Mouse (Mus musculus) lung, embryonic 15.5 days (tissue): ENCODE measurements at regions not wholly inside any gene's neighbourhood (a gene's known extent, or its start where the extent isn't known, plus 50 kb on each side); places are given as distances from the start of the nearest gene placed in this dataset.

Experiments
- ATAC-seq: fragments of 200-750 bp; cut with Nextera tagmentation; 2 replicates; pipeline ENCODE4 v1.8.0; 2017; ENCODE audit warnings: moderate number of reproducible peaks, borderline replicate concordance; ENCODE audit not compliant: low FRiP score, low TSS enrichment; ENCODE audit errors: extremely low read depth
- H3K27ac ChIP-seq: fragments of 300-500 bp; sonication (generic); 2 replicates; pipeline ENCODE4 v1.5.1; 2015; ENCODE audit warnings: moderate library complexity, mild to moderate bottlenecking, inconsistent platforms
- H3K27me3 ChIP-seq: fragments of 300-500 bp; sonication (generic); 2 replicates; pipeline ENCODE4 v1.6.1; 2015; ENCODE audit warnings: inconsistent platforms
- H3K36me3 ChIP-seq: fragments of 300-500 bp; sonication (generic); 2 replicates; pipeline ENCODE4 v1.6.1; 2015; ENCODE audit warnings: inconsistent platforms
- H3K4me1 ChIP-seq: fragments of 300-500 bp; sonication (generic); 2 replicates; pipeline ENCODE4 v1.6.1; 2015; ENCODE audit warnings: inconsistent platforms
- H3K4me2 ChIP-seq: fragments of 300-500 bp; sonication (generic); 2 replicates; pipeline ENCODE4 v1.6.1; 2015; ENCODE audit warnings: inconsistent platforms, mild to moderate bottlenecking, moderate library complexity
- H3K4me3 ChIP-seq: fragments of 300-500 bp; sonication (generic); 2 replicates; pipeline ENCODE4 v1.5.1; 2015; ENCODE audit warnings: mild to moderate bottlenecking, inconsistent platforms
- H3K9ac ChIP-seq: fragments of 300-500 bp; sonication (generic); 2 replicates; pipeline ENCODE4 v1.6.1; 2015; ENCODE audit warnings: inconsistent platforms
- H3K9me3 ChIP-seq: fragments of 300-500 bp; sonication (generic); 2 replicates; pipeline ENCODE4 v1.6.1; 2016; ENCODE audit warnings: inconsistent platforms
- WGBS: fragments of 180-500 bp; shearing (Covaris S2); methylation state at CpG from one replicate; pipeline ENCODE4 v1.1.7; 2015; 5-methylcytosine and 5-hydroxymethylcytosine counted together

GRCm38 (mm10) chr16:51915034-51915928 is 115.7 kb upstream of the Cblb start:
- no peaks in the 10 kb centered on the region for H3K27me3 ChIP-seq
- H3K27ac ChIP-seq, result no peak overlapping the region
- ATAC-seq, result no peak
- H3K4me2 ChIP-seq, result no peak overlapping the region
- no peaks in the 10 kb centered on the region for H3K9me3 ChIP-seq
- no peaks in the 10 kb centered on the region; the same call in 1 of the 2 replicates for H3K4me1 ChIP-seq
- no peak overlapping the region for H3K9ac ChIP-seq
- no peaks in the 10 kb centered on the region for H3K36me3 ChIP-seq
- no peak overlapping the region for H3K4me3 ChIP-seq
- 61% methylated on average over 17 of the region's 17 CpGs for WGBS

DNA sequence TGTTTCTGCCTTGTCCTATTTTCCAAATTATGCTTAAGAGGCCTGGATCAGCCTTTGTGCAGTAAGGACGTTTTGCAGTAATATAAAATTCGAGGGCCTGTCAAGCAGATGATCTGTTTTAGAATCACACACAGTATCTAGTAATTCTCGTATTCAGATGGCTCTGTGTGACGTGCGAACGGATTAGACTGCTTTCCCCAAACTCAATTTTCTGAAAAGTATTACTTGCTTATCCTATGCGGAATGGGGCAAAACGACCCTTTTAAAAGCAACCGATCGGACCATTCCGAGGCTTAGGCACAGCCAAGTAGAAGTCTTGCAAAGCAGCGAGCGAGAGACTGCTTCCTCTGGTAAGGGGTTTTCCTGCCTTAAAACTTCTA is 115.1 kb upstream of the Cblb start:
- Histone ChIP-seq H3K27me3 (no peaks in the 10 kb centered on the region), H3K9me3 (no peaks in the 10 kb centered on the region), H3K36me3 (no peaks in the 10 kb centered on the region), H3K4me3 (no peak overlapping the region), H3K9ac (no peak overlapping the region), H3K4me2 (no peak overlapping the region), H3K4me1 (no peaks in the 10 kb centered on the region; the same call in 1 of the 2 replicates), H3K27ac (no peak overlapping the region)
- WGBS, result 65% methylated on average over 13 of the region's 13 CpGs
- no peak for ATAC-seq

DNA sequence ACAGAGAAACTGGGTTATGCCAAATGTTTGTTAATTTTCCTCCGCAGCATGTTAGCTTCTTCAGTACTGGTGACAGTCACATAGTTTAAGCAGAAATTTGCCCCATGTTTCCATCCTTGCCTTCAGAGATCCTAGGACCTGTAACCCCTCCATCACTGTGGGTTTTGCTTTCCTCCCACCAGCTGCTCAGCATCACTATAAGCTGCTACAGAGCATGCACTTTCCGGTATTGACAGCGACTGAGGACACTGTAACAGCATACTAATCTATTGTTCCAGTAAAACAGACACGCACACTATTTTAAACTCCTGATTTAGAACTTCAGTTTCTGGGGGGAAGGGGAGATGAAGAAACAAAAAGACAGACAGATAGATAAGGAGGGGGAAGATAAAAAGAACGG is 114.7 kb upstream of the Cblb start:
- no peaks in the 10 kb centered on the region for H3K36me3 ChIP-seq
- H3K9me3 ChIP-seq, result no peaks in the 10 kb centered on the region
- no peaks in the 10 kb centered on the region; the same call in 1 of the 2 replicates for H3K4me1 ChIP-seq
- 40% methylated on average over 5 of the region's 5 CpGs for WGBS
- ATAC-seq, result no peak; the same call in 1 of the 2 replicates
- no peak overlapping the region for H3K9ac ChIP-seq
- no peak overlapping the region for H3K4me2 ChIP-seq
- no peaks in the 10 kb centered on the region for H3K27me3 ChIP-seq
- no peak overlapping the region for H3K4me3 ChIP-seq
- H3K27ac ChIP-seq, result no peak overlapping the region

- ATAC-seq, result no peak
- H3K27me3 ChIP-seq, result no peaks in the 10 kb centered on the region
- H3K4me2 ChIP-seq, result no peak overlapping the region
Observed at GRCm38 (mm10) chr16:51916820-51917219, 114.2 kb upstream of the Cblb start.

DNA sequence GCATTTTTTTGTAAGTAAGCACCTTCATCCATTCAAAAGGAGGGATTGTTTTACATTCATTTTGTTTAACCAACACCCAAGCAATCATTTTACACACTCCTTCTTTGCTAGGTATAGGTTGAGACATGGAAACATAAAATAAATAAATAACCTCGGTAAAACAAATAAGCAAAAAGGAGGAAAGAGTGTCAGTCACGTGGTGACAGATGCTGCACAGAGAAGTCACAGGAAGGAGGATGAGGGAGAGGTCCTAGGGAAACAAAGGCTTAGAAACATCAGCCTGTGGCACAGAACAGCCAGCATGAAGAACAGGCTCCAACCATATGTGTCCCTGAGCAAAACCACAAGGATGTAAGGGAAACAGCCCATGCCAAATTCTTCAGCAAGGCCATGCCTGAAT is 113.5 kb upstream of the Cblb start:
- Histone ChIP-seq H3K9ac (no peak overlapping the region), H3K9me3 (no peaks in the 10 kb centered on the region), H3K4me3 (no peak overlapping the region), H3K27ac (no peak overlapping the region), H3K4me2 (no peak overlapping the region), H3K27me3 (no peaks in the 10 kb centered on the region), H3K36me3 (no peaks in the 10 kb centered on the region), H3K4me1 (no peaks in the 10 kb centered on the region; the same call in 1 of the 2 replicates)
- no peak for ATAC-seq
- WGBS, result 13% methylated on average over 2 of the region's 2 CpGs

More at GRCm38 (mm10) chr16:51916820-51917219, 114.2 kb upstream of the Cblb start:
- no peak overlapping the region for H3K9ac ChIP-seq
- H3K4me3 ChIP-seq, result no peak overlapping the region
- H3K9me3 ChIP-seq, result no peaks in the 10 kb centered on the region
- H3K27ac ChIP-seq, result no peak overlapping the region
- WGBS, result 35% methylated on average over 3 of the region's 3 CpGs
- no peaks in the 10 kb centered on the region for H3K36me3 ChIP-seq
- no peaks in the 10 kb centered on the region; the same call in 1 of the 2 replicates for H3K4me1 ChIP-seq

DNA sequence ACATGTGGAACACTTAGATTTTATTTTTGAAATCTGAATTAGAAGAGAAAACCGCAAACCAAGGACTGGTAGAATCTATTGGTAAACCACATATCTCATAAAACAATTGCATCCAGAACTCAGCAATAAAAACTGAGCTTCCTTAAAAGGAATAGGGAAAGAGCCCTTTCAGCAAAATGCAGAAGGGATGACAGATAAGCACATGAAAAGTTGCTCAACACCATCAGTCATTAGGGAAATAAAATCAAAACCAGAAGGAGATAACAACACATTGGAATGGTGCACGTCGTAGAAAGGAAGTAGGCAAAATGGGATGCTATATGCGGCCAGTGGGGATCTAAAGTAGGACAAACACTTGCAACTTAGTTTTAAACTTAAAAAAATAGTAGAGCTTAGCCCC is 110.0 kb upstream of the Cblb start:
- no peak overlapping the region for H3K4me3 ChIP-seq
- no peak overlapping the region for H3K9ac ChIP-seq
- no peak overlapping the region for H3K4me2 ChIP-seq
- no peaks in the 10 kb centered on the region for H3K9me3 ChIP-seq
- 77% methylated on average over 4 of the region's 4 CpGs for WGBS
- no peaks in the 10 kb centered on the region for H3K36me3 ChIP-seq
- no peak for ATAC-seq
- no peaks in the 10 kb centered on the region for H3K4me1 ChIP-seq
- H3K27ac ChIP-seq, result no peak overlapping the region
- H3K27me3 ChIP-seq, result no peaks in the 10 kb centered on the region

DNA sequence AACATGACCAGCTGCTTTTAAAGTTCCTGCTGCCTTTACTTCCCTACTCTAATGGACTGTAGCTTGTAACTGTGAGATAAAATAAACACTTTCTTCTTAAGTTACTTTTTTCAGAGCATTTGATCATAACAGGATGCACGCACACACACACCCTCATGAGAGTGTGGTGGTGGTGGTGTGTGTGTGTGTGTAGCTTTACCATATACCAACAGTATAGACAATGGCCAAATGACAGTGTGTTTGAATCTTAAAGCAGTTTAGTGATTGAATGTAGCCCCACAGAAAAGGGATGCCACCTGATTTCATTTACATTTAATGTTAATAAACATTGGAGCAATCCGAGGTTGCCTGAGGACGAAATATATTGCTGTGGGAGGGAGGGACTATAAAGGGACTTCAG is 108.4 kb upstream of the Cblb start:
- no peaks in the 10 kb centered on the region for H3K9me3 ChIP-seq
- no peak overlapping the region for H3K4me2 ChIP-seq
- H3K27ac ChIP-seq, result no peak overlapping the region
- H3K9ac ChIP-seq, result no peak overlapping the region
- H3K4me3 ChIP-seq, result no peak overlapping the region
- H3K36me3 ChIP-seq, result no peaks in the 10 kb centered on the region
- 53% methylated on average over 3 of the region's 3 CpGs for WGBS
- no peaks in the 10 kb centered on the region for H3K4me1 ChIP-seq
- no peaks in the 10 kb centered on the region for H3K27me3 ChIP-seq
- ATAC-seq, result no peak

DNA sequence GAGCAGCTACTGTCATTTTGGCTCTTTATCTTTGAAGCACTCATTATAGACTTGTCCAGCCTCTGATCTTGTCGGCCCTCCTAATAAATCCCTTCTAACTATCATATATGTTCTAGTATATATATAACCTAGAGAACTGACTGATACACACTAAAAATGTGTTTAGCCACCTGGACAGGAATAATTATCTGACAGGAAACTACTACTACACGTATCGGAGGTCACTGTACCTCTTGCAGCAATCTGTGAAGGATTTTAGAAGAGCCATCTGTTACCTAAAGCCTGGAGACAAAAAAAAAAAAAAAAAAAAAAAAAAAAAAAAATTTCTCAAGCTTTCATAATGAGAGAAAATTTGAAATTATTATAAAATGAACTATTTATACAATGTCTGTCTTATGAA is 105.4 kb upstream of the Cblb start:
- Histone ChIP-seq H3K4me1 (no peaks in the 10 kb centered on the region), H3K27me3 (no peaks in the 10 kb centered on the region), H3K36me3 (no peaks in the 10 kb centered on the region), H3K27ac (no peak overlapping the region), H3K9me3 (no peaks in the 10 kb centered on the region), H3K9ac (no peak overlapping the region), H3K4me3 (no peak overlapping the region), H3K4me2 (no peak overlapping the region)
- 81% methylated on average over 3 of the region's 3 CpGs for WGBS
- ATAC-seq, result no peak

GRCm38 (mm10) chr16:51933122-51933521 is 97.9 kb upstream of the Cblb start:
- no peaks in the 10 kb centered on the region for H3K36me3 ChIP-seq
- H3K9ac ChIP-seq, result no peak overlapping the region
- no peaks in the 10 kb centered on the region for H3K27me3 ChIP-seq
- no peak overlapping the region for H3K4me3 ChIP-seq
- 77% methylated on average over 2 of the region's 2 CpGs for WGBS
- no peaks in the 10 kb centered on the region for H3K4me1 ChIP-seq
- no peak overlapping the region for H3K4me2 ChIP-seq
- ATAC-seq, result no peak
- H3K9me3 ChIP-seq, result no peaks in the 10 kb centered on the region
- no peak overlapping the region for H3K27ac ChIP-seq

DNA sequence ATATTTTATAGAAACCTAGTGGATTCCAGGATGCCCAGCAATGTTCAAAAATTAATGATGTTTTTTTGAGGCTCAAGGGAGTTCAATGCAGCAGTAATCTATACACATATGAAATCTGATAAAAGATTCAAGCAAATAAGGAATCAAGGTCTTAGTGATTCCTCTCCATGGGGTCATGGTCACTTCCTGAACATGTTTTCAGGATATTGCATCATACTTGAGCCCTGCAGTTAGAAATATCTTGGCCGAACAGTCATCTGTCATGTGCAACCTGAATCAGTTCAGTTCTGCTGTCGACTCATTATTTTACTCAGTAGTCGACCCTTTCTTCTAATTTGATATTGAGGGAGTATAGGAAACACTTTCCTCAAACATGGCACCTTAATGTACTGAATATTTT is 97.1 kb upstream of the Cblb start:
- no peaks in the 10 kb centered on the region for H3K36me3 ChIP-seq
- H3K9me3 ChIP-seq, result no peaks in the 10 kb centered on the region
- H3K9ac ChIP-seq, result no peak overlapping the region
- H3K27me3 ChIP-seq, result no peaks in the 10 kb centered on the region
- no peaks in the 10 kb centered on the region for H3K4me1 ChIP-seq
- ATAC-seq, result no peak
- no peak overlapping the region for H3K4me2 ChIP-seq
- WGBS, result 69% methylated on average over 3 of the region's 3 CpGs
- H3K27ac ChIP-seq, result no peak overlapping the region
- H3K4me3 ChIP-seq, result no peak overlapping the region

DNA sequence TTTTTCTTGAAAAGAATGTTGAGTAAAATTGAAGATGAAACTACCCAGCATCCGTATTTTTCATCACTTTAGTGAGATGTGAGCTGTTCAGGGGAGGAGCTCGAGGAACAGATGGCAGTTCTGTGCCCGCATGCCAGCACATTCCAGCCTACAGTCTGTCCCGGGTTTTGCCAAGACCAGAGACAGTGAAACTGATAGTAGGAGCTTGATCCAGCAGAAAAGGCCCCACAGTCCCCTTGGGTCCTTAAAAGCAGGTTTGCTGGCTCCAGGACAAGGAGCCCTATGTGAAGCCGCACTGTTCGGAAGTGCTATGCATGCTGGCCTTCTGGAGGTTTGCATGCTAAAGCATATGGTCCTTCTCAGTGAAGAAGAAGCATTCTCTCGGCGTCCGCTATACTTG is 93.7 kb upstream of the Cblb start:
- Histone ChIP-seq H3K9me3 (no peaks in the 10 kb centered on the region), H3K36me3 (no peaks in the 10 kb centered on the region), H3K27ac (no peak overlapping the region), H3K4me2 (no peak overlapping the region), H3K4me1 (no peaks in the 10 kb centered on the region), H3K27me3 (no peaks in the 10 kb centered on the region), H3K4me3 (no peak overlapping the region), H3K9ac (no peak overlapping the region)
- 86% methylated on average over 9 of the region's 9 CpGs for WGBS
- ATAC-seq, result no peak

GRCm38 (mm10) chr16:51939061-51939460 is 92.0 kb upstream of the Cblb start:
- ATAC-seq, result no peak
- Histone ChIP-seq H3K27ac (no peak overlapping the region), H3K4me3 (no peak overlapping the region), H3K27me3 (no peaks in the 10 kb centered on the region), H3K9ac (no peak overlapping the region), H3K4me1 (no peaks in the 10 kb centered on the region), H3K36me3 (no peaks in the 10 kb centered on the region), H3K9me3 (no peaks in the 10 kb centered on the region), H3K4me2 (no peak overlapping the region)
- 68% methylated on average over 5 of the region's 5 CpGs for WGBS
